Mouse (Mus musculus): ENCODE results near the gene Morc1. TPM values are rescaled to one million over a fixed set of nuclear protein-coding genes. Genes with fewer than 3 reads are reported as not detected.

The Morc1 gene
- polyA plus RNA-seq, 1 experiment from 2014 or later = 0.08 TPM

DNA sequence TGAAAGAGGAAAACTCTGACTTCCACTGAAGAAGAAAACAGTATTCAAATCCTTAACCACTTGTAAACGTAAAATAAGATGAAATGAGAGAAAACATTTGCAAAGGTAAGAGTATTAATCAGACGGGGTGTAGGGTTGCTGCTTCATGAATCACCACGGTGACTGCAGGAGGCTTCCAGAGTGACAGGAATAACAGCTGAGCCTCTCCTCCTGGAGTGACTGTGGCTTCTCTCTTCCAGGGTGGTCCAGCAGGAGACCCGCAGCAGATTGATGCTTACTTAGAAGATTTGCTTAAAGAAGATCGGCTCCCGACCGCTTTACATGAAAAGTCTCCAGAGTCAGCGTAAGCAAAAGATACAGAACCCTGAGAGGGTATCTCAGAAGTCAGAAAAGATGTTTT lies 199.4 kb downstream of the Morc1 start:
- Histone ChIP-seq H3K27me3 (replicated peaks) (no peaks in the 10 kb centered on the region), H3K4me1 (no peaks in the 10 kb centered on the region), H3K9ac (no peak overlapping the region), H3K27ac (replicated peaks) (no peak overlapping the region), H3K9me3 (no peaks in the 10 kb centered on the region), H3K4me3 (no peak overlapping the region), H3K4me2 (no peak overlapping the region), H3K36me3 (no peaks in the 10 kb centered on the region)
- ATAC-seq (ENCODE audit: extremely low read depth, insufficient number of reproducible peaks, low FRiP score, low TSS enrichment) = no peak
- WGBS = 13% methylated on average over 8 of the region's 8 CpGs

GRCm38 (mm10) chr16:48632351-48632750 lies 201.3 kb downstream of the Morc1 start:
- H3K4me1 ChIP-seq = no peaks in the 10 kb centered on the region
- H3K27ac ChIP-seq (replicated peaks) = no peak overlapping the region
- no peaks in the 10 kb centered on the region for H3K36me3 ChIP-seq
- no peaks in the 10 kb centered on the region for H3K9me3 ChIP-seq
- H3K9ac ChIP-seq = no peak overlapping the region
- WGBS = 86% methylated on average over 6 of the region's 6 CpGs
- H3K4me3 ChIP-seq = no peak overlapping the region
- no peaks in the 10 kb centered on the region for H3K27me3 ChIP-seq (replicated peaks)
- H3K4me2 ChIP-seq = no peak overlapping the region
- no peak for ATAC-seq (ENCODE audit: extremely low read depth, insufficient number of reproducible peaks, low FRiP score, low TSS enrichment)

GRCm38 (mm10) chr16:48646246-48646645 lies 215.2 kb downstream of the Morc1 start:
- Histone ChIP-seq H3K4me1 (no peaks in the 10 kb centered on the region), H3K27me3 (replicated peaks) (no peaks in the 10 kb centered on the region), H3K4me3 (no peak overlapping the region), H3K27ac (replicated peaks) (no peak overlapping the region), H3K9ac (no peak overlapping the region), H3K9me3 (no peaks in the 10 kb centered on the region), H3K36me3 (no peaks in the 10 kb centered on the region), H3K4me2 (no peak overlapping the region)
- no peak for ATAC-seq (ENCODE audit: extremely low read depth, insufficient number of reproducible peaks, low FRiP score, low TSS enrichment)
- WGBS = 53% methylated on average over 2 of the region's 2 CpGs

DNA sequence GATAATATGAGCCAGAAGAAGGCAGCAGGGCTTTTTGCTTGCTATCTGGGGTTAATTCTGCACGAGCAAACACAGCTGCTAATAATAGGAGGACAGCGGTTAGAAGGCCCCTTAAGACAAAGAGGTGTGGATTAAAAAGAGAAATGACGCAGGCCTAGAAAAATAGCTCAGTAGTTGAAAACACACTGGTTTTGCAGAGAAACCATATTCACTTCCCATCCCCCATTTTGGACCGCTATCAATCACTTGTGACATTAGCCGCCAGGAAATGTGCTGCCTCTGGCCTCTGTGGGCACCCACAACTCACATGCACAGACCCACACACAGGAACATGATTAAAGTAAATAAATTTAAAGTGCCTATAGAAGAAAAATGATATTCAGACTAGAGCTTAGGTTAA lies 240.7 kb downstream of the Morc1 start:
- no peak overlapping the region for H3K27ac ChIP-seq (replicated peaks)
- WGBS = 40% methylated on average over 5 of the region's 5 CpGs
- no peak for ATAC-seq (ENCODE audit: extremely low read depth, insufficient number of reproducible peaks, low FRiP score, low TSS enrichment)
- no peaks in the 10 kb centered on the region for H3K9me3 ChIP-seq
- H3K4me2 ChIP-seq = no peak overlapping the region
- no peaks in the 10 kb centered on the region for H3K36me3 ChIP-seq
- no peaks in the 10 kb centered on the region for H3K27me3 ChIP-seq (replicated peaks)
- peaks cover 5% of the 10 kb centered on the region; the same call in 1 of the 2 replicates for H3K4me1 ChIP-seq
- no peak overlapping the region for H3K4me3 ChIP-seq
- H3K9ac ChIP-seq = no peak overlapping the region

- H3K4me2 ChIP-seq = no peak overlapping the region
- peaks cover 5% of the 10 kb centered on the region; the same call in 1 of the 2 replicates for H3K4me1 ChIP-seq
- H3K36me3 ChIP-seq = no peaks in the 10 kb centered on the region
- no peak overlapping the region for H3K9ac ChIP-seq
- no peak overlapping the region for H3K27ac ChIP-seq (replicated peaks)
- H3K4me3 ChIP-seq = no peak overlapping the region
- WGBS = 83% methylated on average over 3 of the region's 3 CpGs
- H3K9me3 ChIP-seq = no peaks in the 10 kb centered on the region
- no peaks in the 10 kb centered on the region for H3K27me3 ChIP-seq (replicated peaks)
- no peak for ATAC-seq (ENCODE audit: extremely low read depth, insufficient number of reproducible peaks, low FRiP score, low TSS enrichment)
Measured at GRCm38 (mm10) chr16:48672664-48673063, 241.6 kb downstream of the Morc1 start.

DNA sequence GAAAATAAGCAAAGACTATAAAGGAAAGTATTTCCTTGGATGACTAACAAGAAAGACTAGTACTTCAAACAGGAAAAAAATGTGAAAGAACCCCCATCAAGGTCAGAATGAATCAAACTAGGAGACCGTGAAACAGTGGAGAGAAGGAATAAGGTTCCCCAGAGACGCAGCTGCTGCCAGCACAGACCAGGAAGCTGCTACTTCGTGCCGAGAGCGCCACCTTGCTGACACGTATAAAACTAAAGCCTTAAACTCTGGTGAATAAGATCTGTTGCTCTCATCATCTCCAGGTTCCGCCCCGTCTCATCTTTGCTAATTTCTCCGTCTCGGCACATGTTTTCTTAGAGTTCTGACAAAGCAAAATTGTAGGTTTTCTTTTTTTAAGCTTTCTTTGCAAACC lies 244.6 kb downstream of the Morc1 start:
- 15% methylated on average over 10 of the region's 10 CpGs for WGBS
- Histone ChIP-seq H3K36me3 (no peaks in the 10 kb centered on the region), H3K4me3 (no peak overlapping the region), H3K27ac (replicated peaks) (no peak overlapping the region), H3K4me1 (peaks cover 5% of the 10 kb centered on the region; the same call in 1 of the 2 replicates), H3K4me2 (peak overlapping the region; percentile 34; the same call in 1 of the 2 replicates), H3K27me3 (replicated peaks) (no peaks in the 10 kb centered on the region), H3K9ac (no peak overlapping the region), H3K9me3 (no peaks in the 10 kb centered on the region)
- ATAC-seq (ENCODE audit: extremely low read depth, insufficient number of reproducible peaks, low FRiP score, low TSS enrichment) = no peak

- no peak for ATAC-seq (ENCODE audit: extremely low read depth, insufficient number of reproducible peaks, low FRiP score, low TSS enrichment)
- 51% methylated on average over 2 of the region's 2 CpGs for WGBS
- Histone ChIP-seq H3K36me3 (no peaks in the 10 kb centered on the region), H3K27ac (replicated peaks) (no peak overlapping the region), H3K4me1 (peaks cover 5% of the 10 kb centered on the region; the same call in 1 of the 2 replicates), H3K9me3 (no peaks in the 10 kb centered on the region), H3K9ac (no peak overlapping the region), H3K4me3 (no peak overlapping the region), H3K4me2 (no peak overlapping the region), H3K27me3 (replicated peaks) (no peaks in the 10 kb centered on the region)
Measured at GRCm38 (mm10) chr16:48676205-48676604, 245.2 kb downstream of the Morc1 start.

DNA sequence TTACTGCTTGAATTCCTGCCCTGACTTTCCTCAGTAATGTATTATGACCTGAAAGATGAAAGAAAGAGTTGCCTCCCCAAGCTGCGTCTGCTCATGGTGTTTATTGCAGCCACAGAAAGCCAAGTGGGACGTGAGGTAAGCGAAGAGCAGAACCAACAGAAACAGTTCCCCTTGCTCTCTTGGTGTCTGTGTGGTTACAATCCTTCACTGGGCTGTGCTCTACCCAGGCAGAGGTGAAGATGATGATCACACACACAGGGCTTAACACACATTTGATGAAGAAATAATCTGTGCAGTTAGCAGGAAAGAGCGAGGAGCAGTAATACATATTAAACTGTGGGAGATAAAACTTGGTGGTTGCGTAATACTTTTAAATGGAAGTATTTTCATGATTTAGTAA lies 246.3 kb downstream of the Morc1 start:
- no peak overlapping the region for H3K27ac ChIP-seq (replicated peaks)
- H3K4me3 ChIP-seq = no peak overlapping the region
- no peaks in the 10 kb centered on the region for H3K4me1 ChIP-seq
- ATAC-seq (ENCODE audit: extremely low read depth, insufficient number of reproducible peaks, low FRiP score, low TSS enrichment) = no peak
- H3K4me2 ChIP-seq = no peak overlapping the region
- 74% methylated on average over 5 of the region's 5 CpGs for WGBS
- no peaks in the 10 kb centered on the region for H3K9me3 ChIP-seq
- no peaks in the 10 kb centered on the region for H3K36me3 ChIP-seq
- no peak overlapping the region for H3K9ac ChIP-seq
- H3K27me3 ChIP-seq (replicated peaks) = no peaks in the 10 kb centered on the region

DNA sequence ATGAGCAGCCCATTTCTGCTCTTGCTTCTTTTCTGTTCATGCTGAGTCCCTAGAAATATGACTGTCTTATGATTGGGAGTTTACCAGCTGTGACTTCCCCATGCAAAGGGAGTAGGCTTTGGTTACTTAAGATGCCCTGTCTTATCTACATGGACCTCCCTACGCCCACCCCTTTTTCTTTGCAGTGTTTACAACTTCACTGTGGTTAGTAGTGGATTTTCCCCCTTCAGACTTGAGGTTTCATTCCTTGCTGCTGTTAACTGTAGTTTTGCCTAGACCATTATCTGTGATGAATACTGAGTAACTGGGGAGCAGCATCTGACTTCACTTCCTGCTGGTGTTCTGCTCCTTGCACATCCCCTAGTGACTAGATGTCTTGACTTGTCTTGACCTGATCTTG lies 247.0 kb downstream of the Morc1 start:
- no peak overlapping the region for H3K4me3 ChIP-seq

More for the DNA sequence above, 247.0 kb downstream of the Morc1 start:
- H3K4me2 ChIP-seq = no peak overlapping the region
- no peak overlapping the region for H3K9ac ChIP-seq
- no peak overlapping the region for H3K27ac ChIP-seq (replicated peaks)
- ATAC-seq (ENCODE audit: extremely low read depth, insufficient number of reproducible peaks, low FRiP score, low TSS enrichment) = no peak
- 72% methylated on average over 1 of the region's 1 CpGs for WGBS
- no peaks in the 10 kb centered on the region for H3K4me1 ChIP-seq
- no peaks in the 10 kb centered on the region for H3K9me3 ChIP-seq
- H3K36me3 ChIP-seq = no peaks in the 10 kb centered on the region
- no peaks in the 10 kb centered on the region for H3K27me3 ChIP-seq (replicated peaks)

Other genes starting within 250 kb of the Morc1 start
- gene Dppa4, start 147.5 kb upstream of the Morc1 start, polyA plus RNA-seq (2015; fragmentation: Nextera tagmentation; extraction: Ambion mirVana) = not detected in 2 replicates
- not detected in 2 replicates for gene Dppa2, start 127.3 kb upstream of the Morc1 start, polyA plus RNA-seq (2015; fragmentation: Nextera tagmentation; extraction: Ambion mirVana)
- not detected in 2 replicates for gene Gm5485, start 18.8 kb upstream of the Morc1 start, polyA plus RNA-seq (2015; fragmentation: Nextera tagmentation; extraction: Ambion mirVana)